Mouse (Mus musculus) forebrain, embryonic 15.5 days (tissue): ENCODE data around the gene Gpm6b. TPM values are rescaled to one million over a fixed set of nuclear protein-coding genes. Genes with fewer than 3 reads are reported as not detected.

Source experiments
- polyA plus RNA-seq: library from polyadenylated mRNA; unstranded; fragments of >200 nt; fragmentation: Nextera tagmentation; extraction: Ambion mirVana; gene quantifications from 2 replicates; pipeline ENCODE4 v1.2.1, GENCODE M21; 2015

Gene Gpm6b
- polyA plus RNA-seq, 1 experiment from 2014 or later = 441 TPM

Other genes with a start within 250 kb of the Gpm6b start
- gene Gemin8, start 68.5 kb upstream of the Gpm6b start, polyA plus RNA-seq = 11.0 and 11.4 TPM in 2 replicates
- 67.9 and 72.5 TPM in 2 replicates for gene Trappc2, start 201.7 kb downstream of the Gpm6b start, polyA plus RNA-seq
- 7.7 and 7.8 TPM in 2 replicates for gene Ofd1, start 201.8 kb downstream of the Gpm6b start, polyA plus RNA-seq
- 46.5 and 48.3 TPM in 2 replicates for gene Rab9, start 241.0 kb downstream of the Gpm6b start, polyA plus RNA-seq